Mouse (Mus musculus) 416B (cell line): ENCODE measurements around the gene Grxcr1.
A peak's percentile ranks its signal among the peaks of the same experiment; 100 is the strongest.

Source experiments
- DNase-seq: peaks from one replicate; pipeline ENCODE4 v3.0.0; 2011; ENCODE audit warnings: low read depth

The Grxcr1 gene

DNA sequence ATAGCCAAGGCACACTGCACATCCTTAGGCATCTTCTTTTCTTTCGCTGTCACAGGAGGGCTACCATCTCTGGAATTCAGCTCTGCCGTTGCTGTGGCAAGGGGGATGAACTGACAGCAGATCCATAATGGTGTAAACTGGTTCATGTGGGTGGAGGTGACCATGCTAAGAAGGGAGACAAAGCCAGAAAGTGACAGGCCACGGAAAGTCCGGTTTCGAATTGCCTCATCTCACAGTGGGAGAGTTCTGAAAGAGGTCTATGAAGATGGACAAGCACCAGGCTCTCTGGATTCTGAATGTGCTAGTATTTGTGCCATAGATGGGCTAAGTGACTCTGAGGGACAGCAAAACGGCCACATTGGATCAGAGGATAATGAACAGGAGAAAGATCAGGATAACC lies at the start of gene Grxcr1:
Gene Grxcr1, plus strand, starts transcription at position 92 of the 400 bp plus-strand sequence.
- no peak for DNase-seq

GRCm38 (mm10) chr5:67981946-67982526 lies 49.6 kb upstream of the Grxcr1 start:
- DNase-seq = peak; percentile 66

GRCm38 (mm10) chr5:67990426-67990825 lies 41.2 kb upstream of the Grxcr1 start:
- DNase-seq = peak; percentile 80

- peak; percentile 40 for DNase-seq
These were observed 29.0 kb upstream of the Grxcr1 start for GRCm38 (mm10) chr5:68002611-68003010.

- no peak for DNase-seq
These were observed 27.7 kb upstream of the Grxcr1 start for GRCm38 (mm10) chr5:68003904-68004303.

GRCm38 (mm10) chr5:68004419-68004818 lies 27.2 kb upstream of the Grxcr1 start:
- DNase-seq = no peak

GRCm38 (mm10) chr5:68007074-68007473 lies 24.6 kb upstream of the Grxcr1 start:
- peak; percentile 87 for DNase-seq

DNA sequence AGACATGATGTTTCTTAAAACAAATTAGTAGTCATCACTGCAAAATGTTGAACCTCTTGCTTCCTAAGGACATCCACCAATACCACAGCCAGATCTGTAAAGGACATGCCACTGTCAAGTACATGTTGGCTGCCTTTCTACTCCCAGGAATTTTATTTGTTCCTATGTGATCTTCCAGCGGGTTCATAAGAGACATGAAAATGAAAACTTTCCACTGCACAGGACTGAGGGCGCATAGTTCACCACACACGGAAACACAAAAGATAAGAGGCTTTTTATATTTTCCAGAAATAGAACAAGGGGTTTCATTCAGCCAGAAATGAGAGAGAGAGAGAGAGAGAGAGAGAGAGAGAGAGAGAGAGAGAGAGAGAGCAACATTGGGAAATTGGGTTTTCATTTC lies 20.1 kb upstream of the Grxcr1 start:
- DNase-seq = peak; percentile 13

- peak; percentile 82 for DNase-seq
These were observed 19.0 kb upstream of the Grxcr1 start for GRCm38 (mm10) chr5:68012618-68013017.

GRCm38 (mm10) chr5:68020870-68021269 lies 10.8 kb upstream of the Grxcr1 start:
- no peak for DNase-seq

- DNase-seq = no peak
These were observed 4.8 kb upstream of the Grxcr1 start for GRCm38 (mm10) chr5:68026658-68027422.

DNA sequence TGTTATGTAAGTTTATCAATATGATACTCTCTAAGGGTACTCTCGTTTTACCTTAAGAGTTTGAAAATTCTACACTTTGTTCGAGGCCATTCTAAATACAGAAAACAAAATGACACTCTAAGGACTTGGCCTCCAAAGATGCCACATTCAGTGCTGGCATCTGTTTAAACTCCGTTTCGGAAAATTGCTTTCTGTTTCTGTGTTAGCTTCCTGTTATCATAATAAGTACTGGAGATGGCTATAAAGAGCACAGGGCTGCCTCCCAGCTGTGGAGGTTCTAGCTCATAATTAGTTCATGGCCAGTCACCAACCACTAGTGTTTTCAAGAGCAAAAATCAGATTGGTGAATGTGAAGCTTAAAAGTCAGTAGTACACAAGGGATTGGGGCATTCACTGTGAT lies 4.2 kb upstream of the Grxcr1 start:
- no peak for DNase-seq

- DNase-seq = peak; percentile 74
These were observed 1.7 kb downstream of the Grxcr1 start for GRCm38 (mm10) chr5:68033345-68033744.

DNA sequence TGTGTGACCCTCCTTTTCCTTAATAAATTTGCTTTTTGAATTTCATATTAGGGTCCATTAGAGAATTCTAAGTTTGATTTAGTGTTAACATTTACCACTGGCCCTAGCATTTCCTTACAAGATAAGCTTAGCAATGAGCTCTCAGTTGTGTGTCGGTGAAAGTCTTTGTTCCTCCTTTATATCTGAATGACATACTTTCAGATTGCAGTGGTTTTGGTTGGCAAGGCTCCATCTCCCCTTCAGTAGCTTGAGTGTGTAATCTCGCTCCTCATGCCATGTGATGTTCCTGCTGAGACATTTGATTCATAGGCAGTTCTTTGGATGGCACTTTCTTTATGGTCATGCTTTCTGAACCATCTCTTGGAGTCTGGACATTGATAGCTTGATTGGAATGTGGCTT lies 7.4 kb downstream of the Grxcr1 start:
- peak; percentile 71 for DNase-seq

GRCm38 (mm10) chr5:68043339-68043738 lies 11.7 kb downstream of the Grxcr1 start:
- DNase-seq = peak; percentile 67

DNA sequence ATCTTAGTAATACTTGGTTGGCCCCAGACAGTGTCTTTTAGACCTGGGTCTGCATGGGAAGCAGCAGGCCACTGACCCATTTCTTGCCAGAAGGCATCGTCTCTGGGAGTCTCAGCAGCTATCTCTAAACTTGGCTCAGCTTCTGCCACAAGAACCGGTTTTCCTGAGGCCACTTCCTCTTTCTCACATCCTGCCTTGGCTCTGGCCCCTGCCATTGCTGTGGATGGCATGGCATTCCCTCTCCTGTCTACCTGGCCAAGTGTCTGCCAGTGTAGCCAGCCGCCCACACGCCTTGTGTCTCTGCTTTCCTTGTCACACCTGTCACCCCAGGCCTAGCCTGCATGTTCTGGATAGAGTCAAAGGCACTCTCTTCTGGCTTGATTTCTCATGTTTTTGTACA lies 17.1 kb downstream of the Grxcr1 start:
- peak; percentile 43 for DNase-seq

DNA sequence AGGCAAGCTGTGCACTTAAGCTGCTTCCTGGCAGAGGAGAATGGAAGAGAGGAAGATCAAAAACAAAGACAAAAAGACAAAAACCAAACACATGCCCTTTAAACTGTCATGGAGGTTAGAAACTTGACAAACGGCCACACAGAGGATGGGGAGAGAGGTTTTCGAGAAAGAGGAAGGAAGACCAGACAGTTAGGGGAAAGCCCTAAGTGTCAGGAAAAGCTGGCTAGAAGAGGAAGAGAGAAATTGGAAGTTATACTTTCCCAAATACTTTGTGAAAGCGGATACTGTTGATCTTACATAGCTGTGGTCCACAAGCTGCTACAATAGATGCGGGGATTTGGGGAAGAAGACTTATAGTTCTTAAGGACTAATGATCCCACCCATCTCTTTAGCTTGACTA lies 17.9 kb downstream of the Grxcr1 start:
- DNase-seq = peak; percentile 31

- no peak for DNase-seq
These were observed 19.5 kb downstream of the Grxcr1 start for GRCm38 (mm10) chr5:68051101-68051500.

DNA sequence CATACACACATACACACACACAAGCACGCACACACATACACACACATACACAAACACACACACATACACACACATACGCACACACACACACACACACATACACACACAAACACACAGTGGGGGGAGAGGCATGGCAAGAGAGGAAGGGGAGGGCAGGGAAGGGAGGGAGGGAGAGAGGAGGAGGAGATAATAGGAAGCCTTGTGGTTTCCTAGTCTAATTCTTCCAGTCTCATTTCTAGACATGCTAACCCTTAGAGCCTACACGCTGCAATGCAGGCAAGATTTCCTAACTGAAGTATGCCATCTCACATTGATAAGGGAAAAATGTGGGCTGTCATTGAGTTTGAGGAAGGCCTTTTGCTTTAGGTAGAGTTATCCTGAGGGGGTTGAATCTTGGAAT lies 25.9 kb downstream of the Grxcr1 start:
- DNase-seq = peak; percentile 34

DNA sequence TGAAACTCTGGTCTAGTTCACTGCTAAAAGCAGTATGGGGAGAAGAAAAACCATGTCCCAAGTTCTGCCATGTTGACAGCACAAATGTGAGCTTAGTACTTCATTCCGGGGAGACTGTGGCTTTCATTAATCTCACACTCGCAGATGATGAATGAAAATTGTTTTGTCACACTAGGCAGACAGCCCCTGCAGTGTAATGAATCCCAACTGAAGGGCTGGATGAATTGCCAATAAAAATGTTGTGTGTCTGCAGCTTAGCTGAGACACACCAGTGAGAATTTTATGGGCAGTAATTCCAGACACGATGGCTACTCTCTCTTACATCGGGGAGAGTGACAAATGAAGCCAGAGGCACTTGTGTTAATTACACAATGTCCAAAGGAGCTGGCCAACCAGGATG lies 37.1 kb downstream of the Grxcr1 start:
- DNase-seq = no peak

DNA sequence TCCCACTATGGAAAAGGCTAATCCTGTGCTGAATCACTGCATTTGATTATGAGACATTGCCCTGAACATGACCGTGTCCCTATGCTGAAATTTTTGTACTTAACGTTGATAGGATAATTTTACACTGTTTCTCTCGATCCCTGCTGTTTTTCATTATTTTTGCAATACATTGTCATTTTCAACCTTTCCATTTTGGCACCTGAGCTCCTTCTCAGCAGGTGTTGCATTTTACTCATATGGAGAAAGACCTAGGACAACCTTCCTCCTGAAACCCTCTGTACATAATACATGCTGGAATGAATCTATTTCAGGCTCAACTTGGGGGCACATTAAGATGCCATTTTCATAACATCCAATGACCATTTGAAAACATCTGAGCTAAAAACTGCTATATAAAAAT lies 38.7 kb downstream of the Grxcr1 start:
- no peak for DNase-seq

GRCm38 (mm10) chr5:68071857-68072256 lies 40.2 kb downstream of the Grxcr1 start:
- no peak for DNase-seq

DNA sequence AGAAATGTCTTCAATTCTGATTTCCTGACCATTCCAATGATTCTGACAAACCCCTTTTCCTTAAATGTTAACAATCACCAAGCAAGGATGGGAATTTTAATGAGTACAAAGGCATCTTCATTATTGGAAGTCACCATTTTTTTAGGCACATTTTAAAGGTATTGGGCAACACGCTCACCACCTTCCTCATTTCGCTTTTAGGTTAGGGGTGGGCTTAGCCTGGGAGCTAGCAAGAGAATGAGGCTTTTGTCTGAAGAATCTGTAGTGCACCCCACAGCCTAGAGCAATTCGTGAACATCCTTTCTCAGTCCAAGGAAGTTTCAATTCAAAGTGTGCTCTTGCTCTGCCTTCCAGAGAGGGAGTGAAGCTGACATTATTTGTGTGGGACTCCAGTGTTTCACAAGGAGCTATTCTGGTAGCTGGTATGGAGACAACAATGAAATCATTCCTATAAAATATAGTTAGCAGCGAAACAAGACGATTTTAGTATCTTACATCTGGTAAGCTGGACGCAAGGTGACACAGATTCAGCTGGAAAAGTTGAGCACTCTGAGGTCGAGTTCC lies 55.0 kb downstream of the Grxcr1 start:
- no peak for DNase-seq
